Mouse (Mus musculus): ENCODE measurements around the gene Noc2l. TPM values are rescaled to one million over a fixed set of nuclear protein-coding genes. Genes with fewer than 3 reads are reported as not detected.
A peak's percentile ranks its signal among the peaks of the same experiment; 100 is the strongest.

Noc2l gene
- polyA plus RNA-seq (2015; fragmentation: Nextera tagmentation; extraction: Ambion mirVana): 68.8 and 71.5 TPM in 2 replicates

DNA sequence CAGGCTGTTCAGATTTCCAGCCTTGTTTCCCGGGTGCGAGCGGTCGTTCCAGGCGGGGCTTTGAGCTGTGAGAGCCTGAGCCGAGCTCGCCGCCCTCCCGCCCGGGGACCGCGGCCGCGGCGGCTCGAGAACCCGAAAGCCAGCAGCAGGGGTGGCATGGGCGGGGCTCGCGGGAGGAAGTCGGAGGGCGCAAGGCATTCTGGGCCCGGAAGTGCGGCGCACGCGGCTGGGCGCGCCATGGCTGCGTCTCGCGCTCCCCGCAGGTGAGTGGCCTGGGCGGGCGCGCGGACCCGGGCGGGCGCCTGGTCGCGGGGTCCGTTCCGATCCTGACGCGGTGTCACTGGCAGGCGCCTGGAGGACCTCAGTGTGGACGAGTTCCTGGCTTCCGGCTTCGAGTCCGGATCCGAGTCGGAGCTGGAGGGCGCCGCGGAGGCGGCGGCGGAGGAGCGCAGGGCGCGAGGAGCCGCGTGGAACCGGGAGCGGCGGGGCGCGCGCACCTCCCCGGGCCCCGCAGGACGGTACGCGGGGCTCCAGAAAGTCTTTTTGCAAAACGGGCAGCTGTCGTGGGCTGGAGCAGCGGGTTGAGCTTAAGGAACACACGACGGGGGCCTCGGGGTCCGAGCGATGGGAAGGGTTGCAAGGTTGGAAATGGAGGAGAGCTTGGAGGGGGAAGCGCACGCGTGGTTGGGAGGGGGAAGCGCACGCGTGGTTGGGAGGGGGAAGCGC is at the start of gene Noc2l:
TSS of gene Noc2l (plus strand) at position 203 of the 726 bp plus-strand sequence.
- Histone ChIP-seq H3K27ac (peak within 1 kb of the TSS; percentile 88), H3K4me3 (peak within 1 kb of the TSS; percentile 90), H3K4me1 (peaks cover 15% of the 10 kb centered on the region), H3K9ac (peak within 1 kb of the TSS; percentile 85), H3K9me3 (no peaks in the 10 kb centered on the region), H3K27me3 (no peaks in the 10 kb centered on the region), H3K36me3 (peaks cover 61% of the 10 kb centered on the region), H3K4me2 (replicated peaks) (peak within 1 kb of the TSS; percentile 94)
- ATAC-seq (ENCODE audit: low FRiP score, low read depth): peak; percentile 92
- under 1% methylated on average over 90 of the region's 90 CpGs for WGBS

DNA sequence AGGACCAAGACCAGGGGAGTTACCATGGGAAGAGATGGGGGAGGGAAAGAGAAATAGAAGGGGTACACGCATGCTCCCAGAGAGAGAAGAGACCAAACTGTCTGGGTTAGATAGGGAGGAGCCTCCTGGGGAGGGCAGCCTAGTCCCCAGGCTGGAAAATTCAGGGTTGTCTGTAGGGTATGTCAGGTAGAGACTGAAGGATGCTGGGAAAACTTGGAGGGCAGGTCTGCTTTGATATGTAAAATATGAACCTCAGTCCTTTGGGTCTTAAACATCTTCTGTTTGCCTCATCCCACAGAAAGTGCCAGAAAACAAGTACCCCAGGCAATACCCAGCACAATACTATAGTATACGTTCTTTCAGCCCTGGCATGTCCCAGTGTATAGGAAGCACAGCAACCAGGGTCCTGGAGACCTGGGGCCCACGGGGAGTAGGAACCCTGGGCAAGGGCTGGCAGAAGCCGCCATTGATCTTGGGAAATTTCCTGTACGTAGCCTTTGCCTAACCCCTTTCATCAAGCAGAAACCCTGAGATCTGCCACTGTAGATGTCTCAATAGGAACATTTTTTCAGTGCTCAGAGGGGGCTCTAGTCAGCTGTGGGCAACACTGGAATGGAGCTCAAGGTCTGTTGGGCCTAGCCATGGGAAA is 47.5 kb upstream of the Noc2l start:
- Histone ChIP-seq H3K9me3 (no peaks in the 10 kb centered on the region), H3K27me3 (no peaks in the 10 kb centered on the region), H3K9ac (peak overlapping the region; percentile 14; the same call in 1 of the 2 replicates), H3K4me3 (no peak overlapping the region), H3K36me3 (peaks cover 73% of the 10 kb centered on the region), H3K4me2 (replicated peaks) (peak overlapping the region; percentile 34; the same call in 1 of the 2 replicates), H3K27ac (peak overlapping the region; percentile 76; the same call in 1 of the 2 replicates), H3K4me1 (peaks cover 66% of the 10 kb centered on the region)
- WGBS: 69% methylated on average over 5 of the region's 5 CpGs
- no peak for ATAC-seq (ENCODE audit: low FRiP score, low read depth)

DNA sequence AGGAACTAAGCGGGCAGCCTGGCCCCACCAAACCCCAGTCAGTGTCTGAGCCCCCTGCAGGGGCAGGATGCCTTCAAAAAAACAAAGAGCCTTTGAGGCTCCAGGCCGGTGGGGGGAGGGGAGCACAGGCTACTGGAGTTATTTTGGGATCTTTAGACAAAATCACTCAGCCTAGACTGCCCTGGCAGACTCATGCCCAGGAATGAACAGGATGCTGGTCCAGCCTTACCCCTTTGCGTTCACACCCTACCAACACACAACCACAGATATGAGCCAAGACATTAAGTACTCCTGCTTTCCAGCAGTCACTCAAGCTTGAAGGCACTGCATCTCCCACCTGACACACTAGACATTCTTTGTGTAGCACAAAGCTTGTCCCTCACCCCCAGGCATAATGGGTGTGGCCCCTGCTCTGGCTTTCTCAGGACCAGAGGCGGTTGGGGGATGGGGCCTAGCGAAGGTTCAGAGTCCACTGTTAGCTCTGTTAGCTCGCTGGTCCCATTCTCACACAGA is 46.9 kb upstream of the Noc2l start:
- no peaks in the 10 kb centered on the region for H3K27me3 ChIP-seq
- 26% methylated on average over 6 of the region's 6 CpGs for whole genome bisulfite sequencing
- H3K36me3 ChIP-seq: peaks cover 73% of the 10 kb centered on the region
- peak overlapping the region; percentile 34 for H3K4me2 ChIP-seq (replicated peaks)
- no peaks in the 10 kb centered on the region for H3K9me3 ChIP-seq
- peak overlapping the region; percentile 14 for H3K9ac ChIP-seq
- no peak overlapping the region for H3K4me3 ChIP-seq
- peaks cover 72% of the 10 kb centered on the region for H3K4me1 ChIP-seq
- H3K27ac ChIP-seq: peak overlapping the region; percentile 76
- ATAC-seq (ENCODE audit: low FRiP score, low read depth): peak; percentile 17; the same call in 1 of the 2 replicates

DNA sequence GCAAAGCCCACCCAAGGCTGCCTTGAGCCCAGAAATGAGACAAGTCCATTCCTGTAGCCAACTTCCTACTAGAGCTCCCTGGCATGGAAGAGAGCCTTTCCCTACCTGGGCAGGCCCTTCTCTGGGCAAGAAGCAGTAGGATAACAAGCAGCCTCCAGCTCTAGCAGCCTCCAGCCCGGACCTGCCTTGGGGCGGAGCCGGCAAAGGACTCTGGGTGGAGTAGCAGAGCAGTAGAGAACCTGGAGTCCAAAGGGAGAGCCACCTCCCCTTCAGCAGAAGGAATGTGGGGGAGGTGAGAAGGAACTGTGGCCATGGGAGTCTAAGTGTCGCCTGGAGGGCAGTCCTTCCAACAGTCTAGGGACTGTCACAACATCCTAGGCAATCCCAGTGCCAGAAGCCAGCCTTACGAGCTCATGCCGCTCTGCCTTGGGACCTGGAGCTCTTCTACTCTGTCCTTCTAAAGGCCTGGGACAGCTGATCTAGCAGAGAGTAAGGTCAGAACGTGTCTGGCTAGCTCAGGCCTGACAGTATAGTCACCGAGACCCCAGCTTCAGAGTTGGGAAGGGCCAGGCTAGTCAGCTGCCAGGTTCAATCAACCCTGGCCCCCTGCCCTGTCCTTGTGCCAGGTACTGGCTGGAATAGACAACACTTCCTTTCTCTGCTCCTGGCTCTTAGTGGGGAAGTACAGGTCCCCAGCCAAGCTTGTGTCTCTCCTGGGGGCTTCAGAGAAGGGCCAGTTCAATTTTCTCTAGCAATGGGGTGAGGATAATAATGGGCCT is 43.2 kb upstream of the Noc2l start:
- Histone ChIP-seq H3K36me3 (peaks cover 66% of the 10 kb centered on the region), H3K9ac (0 out of 2 replicates have a peak overlapping the region, but pooled peaks have one; percentile 19), H3K4me2 (replicated peaks) (peak overlapping the region; percentile 35), H3K9me3 (no peaks in the 10 kb centered on the region), H3K27ac (peak overlapping the region; percentile 58; the same call in 1 of the 2 replicates), H3K4me1 (peaks cover 77% of the 10 kb centered on the region), H3K27me3 (no peaks in the 10 kb centered on the region), H3K4me3 (peak overlapping the region; percentile 1; the same call in 1 of the 2 replicates)
- 38% methylated on average over 8 of the region's 8 CpGs for WGBS
- ATAC-seq (ENCODE audit: low FRiP score, low read depth): no peak

DNA sequence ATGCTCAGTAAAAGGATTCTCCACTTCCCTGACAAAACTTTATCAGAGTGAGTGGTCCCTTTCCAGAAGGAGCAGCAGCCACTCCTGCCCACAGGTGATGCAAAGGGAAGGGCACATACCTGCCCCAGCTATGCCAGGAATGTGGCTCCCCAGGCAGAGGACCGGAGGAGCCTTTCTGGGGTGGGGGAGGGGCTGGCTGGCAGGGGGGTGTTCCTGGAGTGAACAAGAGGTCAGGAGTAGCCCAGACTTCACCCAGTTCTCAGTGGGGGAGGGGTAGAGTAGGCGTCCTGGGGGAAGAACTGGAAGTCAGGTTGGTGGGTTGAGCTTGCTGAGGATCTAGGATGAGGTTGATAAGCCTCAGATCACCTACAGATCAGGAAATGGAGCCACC is 42.6 kb upstream of the Noc2l start:
- 23% methylated on average over 2 of the region's 2 CpGs for WGBS
- H3K9ac ChIP-seq: no peak overlapping the region
- peak overlapping the region; percentile 35 for H3K4me2 ChIP-seq (replicated peaks)
- ATAC-seq (ENCODE audit: low FRiP score, low read depth): no peak
- H3K27ac ChIP-seq: no peak overlapping the region; the same call in 1 of the 2 replicates
- H3K36me3 ChIP-seq: peaks cover 65% of the 10 kb centered on the region
- H3K4me3 ChIP-seq: no peak overlapping the region
- no peaks in the 10 kb centered on the region for H3K9me3 ChIP-seq
- H3K27me3 ChIP-seq: no peaks in the 10 kb centered on the region
- peaks cover 71% of the 10 kb centered on the region for H3K4me1 ChIP-seq

DNA sequence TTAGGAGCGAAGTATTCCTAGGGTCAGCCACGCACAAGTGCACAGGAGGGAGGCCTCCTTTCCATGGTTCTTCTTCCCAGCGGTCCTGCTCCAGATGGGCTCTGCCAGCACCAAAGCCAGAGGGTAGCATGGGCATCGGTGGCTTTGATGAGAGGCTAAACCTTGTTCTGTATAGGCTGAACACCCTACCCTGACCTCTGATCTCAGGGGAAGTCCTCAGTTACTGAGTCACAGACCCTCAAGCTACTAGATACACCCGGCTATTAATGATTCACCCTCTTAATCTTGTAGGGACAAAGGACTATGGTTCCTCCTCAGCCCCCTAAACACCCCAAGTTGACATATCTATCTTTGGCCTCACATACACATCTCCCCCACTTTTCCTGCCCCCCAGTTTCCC is 41.9 kb upstream of the Noc2l start:
- ATAC-seq (ENCODE audit: low FRiP score, low read depth): no peak
- WGBS: 66% methylated on average over 5 of the region's 5 CpGs
- 0 out of 2 replicates have a peak overlapping the region, but pooled peaks have one; percentile 9 for H3K9ac ChIP-seq
- peaks cover 64% of the 10 kb centered on the region for H3K4me1 ChIP-seq
- H3K36me3 ChIP-seq: peaks cover 61% of the 10 kb centered on the region
- no peak overlapping the region for H3K4me3 ChIP-seq
- H3K27me3 ChIP-seq: no peaks in the 10 kb centered on the region
- H3K9me3 ChIP-seq: no peaks in the 10 kb centered on the region
- H3K4me2 ChIP-seq (replicated peaks): peak overlapping the region; percentile 85; the same call in 1 of the 2 replicates
- no peak overlapping the region for H3K27ac ChIP-seq

DNA sequence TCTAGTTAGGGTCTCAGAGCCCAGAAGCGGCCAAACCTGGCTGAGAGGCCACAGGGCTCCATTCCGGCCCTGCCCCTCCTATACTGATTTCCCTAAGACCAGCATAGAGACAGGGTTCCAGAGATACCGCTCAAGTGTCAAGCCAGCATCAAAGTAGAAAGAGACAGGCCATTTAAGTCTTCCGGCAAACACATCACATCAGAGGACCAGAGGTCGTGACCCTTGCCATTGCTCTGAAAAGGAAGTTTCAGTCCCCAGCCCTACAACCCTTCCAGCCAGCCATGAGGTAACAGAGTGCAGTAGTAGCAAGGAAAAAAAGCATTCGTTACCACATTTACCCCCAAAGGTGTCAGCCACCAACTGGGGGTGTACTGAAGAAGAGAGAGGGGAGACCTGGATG is 41.5 kb upstream of the Noc2l start:
- H3K9me3 ChIP-seq: no peaks in the 10 kb centered on the region
- peaks cover 59% of the 10 kb centered on the region for H3K4me1 ChIP-seq
- 45% methylated on average over 6 of the region's 6 CpGs for WGBS
- no peak overlapping the region for H3K4me3 ChIP-seq
- H3K27me3 ChIP-seq: no peaks in the 10 kb centered on the region
- no peak overlapping the region for H3K27ac ChIP-seq
- 0 out of 2 replicates have a peak overlapping the region, but pooled peaks have one; percentile 9 for H3K9ac ChIP-seq
- H3K36me3 ChIP-seq: peaks cover 57% of the 10 kb centered on the region
- H3K4me2 ChIP-seq (replicated peaks): peak overlapping the region; percentile 85; the same call in 1 of the 2 replicates
- ATAC-seq (ENCODE audit: low FRiP score, low read depth): no peak

DNA sequence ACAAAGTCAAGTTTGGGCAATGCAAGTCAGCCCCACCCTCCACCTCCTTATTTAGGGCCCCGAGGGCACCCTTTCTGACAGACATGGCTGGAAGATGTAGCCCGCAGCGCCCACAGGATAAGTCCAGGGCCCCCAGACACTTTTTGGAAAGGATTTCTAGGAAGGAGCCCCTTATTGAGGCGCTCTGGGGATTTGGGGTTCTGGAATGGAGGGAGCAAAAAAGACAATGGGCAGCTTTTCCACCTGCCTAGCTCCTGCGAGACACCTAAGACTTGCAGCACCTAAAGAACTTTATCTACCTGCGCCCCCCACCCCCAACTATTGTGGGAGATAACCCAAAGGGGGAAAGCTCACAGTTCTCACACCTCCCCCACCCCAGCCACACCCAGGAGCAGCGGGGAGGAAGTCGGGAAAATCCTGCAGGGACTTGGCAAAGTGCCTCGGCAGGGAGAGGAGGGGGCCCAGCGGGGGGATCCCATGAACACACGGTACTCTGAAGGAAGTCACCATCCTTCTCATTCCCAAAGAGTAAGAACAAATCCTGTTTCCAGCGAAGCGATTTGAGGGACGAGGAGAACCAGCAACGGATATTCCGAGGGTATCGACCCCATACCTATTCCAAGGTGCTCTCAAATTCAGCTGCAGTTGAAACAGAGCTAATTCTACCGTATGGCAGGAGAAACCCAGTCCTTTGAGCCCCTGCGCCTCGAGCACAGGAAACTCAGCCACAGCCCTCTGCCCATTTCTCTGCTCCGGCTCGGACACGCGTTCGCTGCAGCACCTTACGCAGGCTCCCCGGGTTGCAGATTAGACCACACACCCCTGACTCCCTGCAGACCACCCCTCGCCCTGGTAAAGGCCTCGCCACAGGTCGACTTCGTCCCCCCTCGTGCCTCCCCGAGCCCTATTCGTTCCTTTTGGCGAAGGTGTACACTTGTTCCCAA is 39.6 kb upstream of the Noc2l start:
- Histone ChIP-seq H3K4me2 (replicated peaks) (peak overlapping the region; percentile 85), H3K9ac (peak overlapping the region; percentile 92), H3K4me1 (peaks cover 48% of the 10 kb centered on the region), H3K27ac (peak overlapping the region; percentile 73; the same call in 1 of the 2 replicates), H3K9me3 (no peaks in the 10 kb centered on the region), H3K27me3 (no peaks in the 10 kb centered on the region), H3K4me3 (peak overlapping the region; percentile 85), H3K36me3 (peaks cover 41% of the 10 kb centered on the region)
- WGBS: 3% methylated on average over 35 of the region's 35 CpGs
- ATAC-seq (ENCODE audit: low FRiP score, low read depth): 0 out of 2 replicates have a peak, but pooled peaks have one; percentile 0

DNA sequence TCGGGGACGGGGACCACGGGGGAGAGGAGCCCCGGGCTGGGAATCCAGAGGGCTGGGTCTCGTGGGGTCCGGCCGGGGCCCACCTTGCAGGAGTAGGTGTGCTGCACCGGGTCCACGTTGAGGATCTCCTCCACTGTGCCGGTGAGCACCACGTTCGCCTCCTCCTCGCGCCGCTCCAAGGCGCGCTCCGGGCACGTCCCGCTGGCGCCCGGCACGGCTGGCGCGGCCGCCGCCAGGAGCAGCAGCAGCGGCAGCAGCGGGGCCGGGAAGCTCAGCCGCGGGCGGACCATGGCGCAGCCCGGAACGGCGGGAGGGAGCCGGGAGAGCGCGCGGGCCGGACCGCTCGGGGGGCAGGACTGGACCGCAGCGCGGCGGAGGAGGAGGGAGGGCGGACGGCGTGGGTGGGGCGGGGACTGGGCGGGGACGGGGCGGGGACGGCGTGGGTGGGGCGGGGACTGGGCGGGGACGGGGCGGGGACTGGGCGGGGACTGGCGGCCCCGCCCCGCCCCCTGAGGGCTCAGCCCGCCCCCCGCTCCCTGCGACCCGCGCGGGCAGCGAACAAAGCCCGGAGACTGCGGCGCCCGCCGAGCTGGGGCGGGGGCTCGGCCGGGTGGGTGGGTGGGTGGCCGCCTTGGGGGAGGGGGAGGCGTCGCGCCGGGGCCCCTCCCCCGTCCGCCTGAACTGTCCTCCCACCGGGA is 38.5 kb upstream of the Noc2l start, which contains the start of gene Agrn:
TSS of gene Agrn (minus strand) at position 358 of the 698 bp plus-strand sequence.
- peaks cover 4% of the 10 kb centered on the region for H3K27me3 ChIP-seq
- ATAC-seq (ENCODE audit: low FRiP score, low read depth): peak; percentile 84
- 0% methylated on average over 22 of the region's 88 CpGs for WGBS
- H3K4me1 ChIP-seq: peaks cover 46% of the 10 kb centered on the region
- peaks cover 30% of the 10 kb centered on the region for H3K36me3 ChIP-seq
- H3K9ac ChIP-seq: peak within 1 kb of the TSS; percentile 92
- no peaks in the 10 kb centered on the region for H3K9me3 ChIP-seq
- H3K27ac ChIP-seq: peak within 1 kb of the TSS; percentile 89
- H3K4me2 ChIP-seq (replicated peaks): peak within 1 kb of the TSS; percentile 85
- peak within 1 kb of the TSS; percentile 85 for H3K4me3 ChIP-seq

DNA sequence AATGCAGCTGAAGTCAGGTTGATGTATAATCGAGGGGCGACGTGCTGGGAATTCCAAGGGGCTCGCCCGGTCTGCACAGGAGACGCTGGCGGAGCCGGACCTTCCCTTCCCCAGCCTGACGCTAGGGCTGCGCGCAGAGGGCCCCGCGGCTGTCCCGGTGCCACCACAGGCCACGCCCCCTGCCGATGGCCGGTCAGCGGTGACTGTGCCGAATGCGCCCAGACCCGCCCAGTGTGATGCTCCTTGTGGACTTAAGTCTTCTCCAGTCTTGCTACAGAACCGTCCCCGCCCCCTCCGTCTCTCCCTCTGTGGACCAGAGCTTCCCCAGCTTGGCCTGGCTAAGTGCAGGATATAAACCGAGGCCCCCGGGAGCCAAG is 38.0 kb upstream of the Noc2l start:
- H3K27ac ChIP-seq: peak overlapping the region; percentile 89
- peak overlapping the region; percentile 85 for H3K4me3 ChIP-seq
- no peaks in the 10 kb centered on the region for H3K9me3 ChIP-seq
- peak; percentile 88 for ATAC-seq (ENCODE audit: low FRiP score, low read depth)
- peak overlapping the region; percentile 70 for H3K9ac ChIP-seq
- H3K4me1 ChIP-seq: peaks cover 45% of the 10 kb centered on the region
- WGBS: 0% methylated on average over 26 of the region's 26 CpGs
- peak overlapping the region; percentile 73 for H3K4me2 ChIP-seq (replicated peaks)
- peaks cover 9% of the 10 kb centered on the region for H3K27me3 ChIP-seq
- H3K36me3 ChIP-seq: peaks cover 26% of the 10 kb centered on the region
